Mouse (Mus musculus) cortical plate, adult 2 months (tissue): ENCODE results near the gene Mpdz.

Experiments used
- CTCF ChIP-seq: fragments of 200-500 bp; IDR thresholded peaks from 2 replicates; pipeline ENCODE4 v1.5.1; 2011; ENCODE audit warnings: mild to moderate bottlenecking, control low read depth, low read length; ENCODE audit not compliant: insufficient read depth; ENCODE audit errors: extremely low read depth
- POLR2A ChIP-seq: fragments of 200-500 bp; IDR thresholded peaks from 2 replicates; pipeline ENCODE4 v1.6.1; 2011; ENCODE audit warnings: mild to moderate bottlenecking, low read length, control low read depth; ENCODE audit not compliant: insufficient read depth; ENCODE audit errors: extremely low read depth

DNA sequence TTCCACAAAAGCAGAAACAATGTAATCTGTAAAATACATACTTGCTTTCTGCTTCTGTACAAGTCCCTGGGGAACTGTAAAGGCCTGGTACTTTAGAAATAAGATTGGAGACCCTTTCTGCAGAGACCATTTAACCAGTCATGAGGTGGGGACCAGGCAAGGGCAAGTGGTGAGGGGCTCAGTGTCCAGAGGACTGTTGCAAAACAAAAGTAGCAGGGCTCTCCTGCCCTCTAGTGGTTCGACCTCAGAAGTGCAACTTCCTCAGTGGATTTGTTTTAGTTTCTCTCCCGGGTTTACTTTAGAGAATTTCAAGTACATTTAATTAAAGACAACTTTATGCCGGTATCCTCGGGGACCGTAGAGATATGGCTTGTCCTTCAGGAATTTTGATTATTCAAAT lies 190.7 kb downstream of the Mpdz start:
- peak; percentile 79 for TF ChIP-seq CTCF
- no peak for TF ChIP-seq POLR2A
